Mouse (Mus musculus): ENCODE measurements around the gene Vps51. TPM values are rescaled to one million over a fixed set of nuclear protein-coding genes. Genes with fewer than 3 reads are reported as not detected.
A peak's percentile ranks its signal among the peaks of the same experiment; 100 is the strongest.

Vps51 gene
- polyA plus RNA-seq, 1 experiment, result 85.1 TPM

DNA sequence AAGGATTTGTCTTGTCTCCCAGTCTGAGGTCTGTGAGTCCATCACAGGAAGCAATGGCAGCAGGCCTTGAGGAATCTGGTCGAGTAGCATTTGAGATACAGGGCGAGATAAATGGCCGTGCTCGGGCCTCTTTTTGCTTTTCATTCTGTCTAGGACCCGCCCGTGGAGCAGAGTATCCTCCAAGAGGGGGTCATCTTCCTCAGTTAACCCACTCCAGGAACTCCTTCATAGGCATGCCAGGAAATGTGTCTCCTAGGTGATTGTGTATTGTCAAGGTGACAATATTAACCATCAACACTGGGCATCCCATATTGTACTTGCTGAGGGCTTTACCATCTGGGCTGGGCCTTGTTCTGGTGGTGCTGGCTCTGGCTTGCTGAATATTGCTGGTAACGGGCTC is 17.1 kb upstream of the Vps51 start, which contains the start of gene AC131692.1:
AC131692.1 (plus strand) TSS at position 301 of the 400 bp plus-strand sequence.
- WGBS, result 88% methylated on average over 7 of the region's 7 CpGs
- Histone ChIP-seq H3K4me1 (ENCODE audit: control insufficient read depth, insufficient read depth, low read length) (no peaks in the 10 kb centered on the region), H3K4me3 (replicated peaks; ENCODE audit: control insufficient read depth, low read depth, low read length) (no peak within 1 kb of the TSS), H3K27ac (ENCODE audit: control insufficient read depth, insufficient read depth, low read depth, low read length, poor library complexity) (no peak within 1 kb of the TSS)
- TF ChIP-seq POLR2A (IDR thresholded peaks at IDR 0.05; ENCODE audit: borderline replicate concordance, control insufficient read depth, low read depth, low read length), result no peak
- TF ChIP-seq CTCF (IDR thresholded peaks at IDR 0.05; ENCODE audit: control insufficient read depth, insufficient read depth, low read length), result no peak

DNA sequence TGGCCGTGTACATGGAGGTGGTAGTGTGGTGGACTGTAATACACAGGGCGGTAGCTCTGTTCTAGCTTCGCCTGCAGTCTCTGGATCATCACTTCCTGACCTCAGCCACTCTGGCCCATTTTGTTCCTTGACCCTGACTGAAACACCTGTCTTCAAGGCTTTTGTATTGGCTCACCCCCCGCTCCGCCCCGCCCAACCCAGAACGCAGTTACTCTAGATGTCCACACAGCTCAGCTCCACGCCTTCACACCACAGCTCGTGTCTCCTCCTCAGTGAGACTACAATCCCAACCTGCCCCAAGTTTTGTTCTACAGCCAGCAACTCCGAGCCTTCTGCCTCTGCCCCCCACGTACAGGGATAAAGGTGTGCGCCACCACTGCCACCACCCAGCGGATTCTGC is 11.8 kb upstream of the Vps51 start:
- Histone ChIP-seq H3K4me3 (replicated peaks; ENCODE audit: control insufficient read depth, low read depth, low read length) (no peak overlapping the region), H3K27ac (ENCODE audit: control insufficient read depth, insufficient read depth, low read depth, low read length, poor library complexity) (no peak overlapping the region), H3K4me1 (ENCODE audit: control insufficient read depth, insufficient read depth, low read length) (no peaks in the 10 kb centered on the region; the same call in 1 of the 2 replicates)
- TF ChIP-seq CTCF (IDR thresholded peaks at IDR 0.05; ENCODE audit: control insufficient read depth, insufficient read depth, low read length) (no peak), POLR2A (IDR thresholded peaks at IDR 0.05; ENCODE audit: borderline replicate concordance, control insufficient read depth, low read depth, low read length) (no peak)
- 95% methylated on average over 13 of the region's 13 CpGs for WGBS

DNA sequence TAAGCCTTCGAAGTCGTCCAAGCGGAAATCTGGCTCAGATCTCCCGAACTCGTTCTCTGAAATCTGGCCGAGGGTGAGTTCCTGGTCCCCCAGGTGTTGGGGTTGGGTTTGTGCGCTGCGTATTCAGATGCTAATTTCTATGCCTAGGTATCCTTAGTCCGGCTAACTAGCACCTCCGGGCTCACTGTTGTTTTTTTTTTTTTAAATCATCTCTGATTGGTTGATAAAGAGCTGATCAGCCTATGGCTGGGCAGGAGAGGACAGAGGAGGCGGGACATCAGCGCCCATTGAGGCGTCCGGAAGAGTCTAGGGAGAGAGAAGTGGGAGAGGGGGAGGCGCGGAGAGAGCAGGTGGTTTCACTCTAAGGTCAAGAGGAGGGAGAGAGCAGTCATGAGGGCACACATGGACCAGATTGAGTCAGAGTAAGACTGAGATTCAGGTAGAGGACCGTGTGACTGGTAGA is 8.4 kb upstream of the Vps51 start:
- WGBS, result under 1% methylated on average over 17 of the region's 17 CpGs
- Histone ChIP-seq H3K4me1 (ENCODE audit: control insufficient read depth, insufficient read depth, low read length) (no peaks in the 10 kb centered on the region; the same call in 1 of the 2 replicates), H3K27ac (ENCODE audit: control insufficient read depth, insufficient read depth, low read depth, low read length, poor library complexity) (peak overlapping the region; percentile 61), H3K4me3 (replicated peaks; ENCODE audit: control insufficient read depth, low read depth, low read length) (peak overlapping the region; percentile 71)
- no peak for TF ChIP-seq POLR2A (IDR thresholded peaks at IDR 0.05; ENCODE audit: borderline replicate concordance, control insufficient read depth, low read depth, low read length)

DNA sequence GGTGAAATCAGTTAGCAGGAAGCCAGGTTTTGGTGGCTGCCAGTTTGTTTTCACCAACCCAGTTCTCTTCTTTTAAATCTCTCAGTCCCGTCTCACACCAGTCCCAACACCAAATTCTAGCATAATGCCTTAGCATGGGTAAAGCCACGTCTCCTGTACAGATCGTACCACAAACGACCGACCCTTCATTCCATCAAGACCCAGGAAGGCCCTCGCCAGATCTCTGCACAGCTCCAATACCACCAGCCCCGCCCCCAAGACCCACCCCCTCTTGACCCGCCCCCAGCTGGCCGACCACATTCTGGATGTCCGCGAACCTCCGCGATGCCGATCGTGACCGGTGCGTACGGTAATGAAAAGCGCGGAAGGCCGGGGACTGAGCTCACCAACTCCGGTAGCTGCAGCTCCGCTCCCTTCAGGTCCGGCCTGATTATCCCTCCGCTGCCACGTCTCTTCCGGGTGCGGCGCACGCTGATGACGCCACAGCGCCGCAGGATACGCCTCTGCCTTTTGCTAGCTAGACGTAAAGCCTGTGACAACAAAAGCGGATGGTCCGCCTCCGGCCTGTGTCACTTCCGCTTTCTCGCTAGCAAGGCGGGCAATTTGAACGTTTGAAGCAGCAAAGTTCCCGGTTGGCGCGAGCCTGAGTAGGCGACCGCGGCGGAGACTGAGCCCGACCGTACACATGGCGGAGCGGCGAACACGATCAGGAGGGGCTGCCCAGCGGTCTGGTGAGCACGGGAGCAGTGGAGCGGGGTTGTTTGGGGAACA is 7.6 kb upstream of the Vps51 start, which contains the start of the genes Zfpl1 and Cdca5:
Zfpl1 (minus strand) TSS at position 479 of the 771 bp plus-strand sequence.
Cdca5 (plus strand) TSS at position 506 of the 771 bp plus-strand sequence.
- H3K4me1 ChIP-seq (ENCODE audit: control insufficient read depth, insufficient read depth, low read length), result no peaks in the 10 kb centered on the region; the same call in 1 of the 2 replicates
- under 1% methylated on average over 58 of the region's 58 CpGs for WGBS
- peak within 1 kb of the TSS; percentile 71 for H3K4me3 ChIP-seq (replicated peaks; ENCODE audit: control insufficient read depth, low read depth, low read length)
- peak within 1 kb of the TSS; percentile 61 for H3K27ac ChIP-seq (ENCODE audit: control insufficient read depth, insufficient read depth, low read depth, low read length, poor library complexity)
- no peak; the same call in 1 of the 2 replicates for TF ChIP-seq CTCF (IDR thresholded peaks at IDR 0.05; ENCODE audit: control insufficient read depth, insufficient read depth, low read length)
- peak; percentile 82 for TF ChIP-seq POLR2A (IDR thresholded peaks at IDR 0.05; ENCODE audit: borderline replicate concordance, control insufficient read depth, low read depth, low read length)

DNA sequence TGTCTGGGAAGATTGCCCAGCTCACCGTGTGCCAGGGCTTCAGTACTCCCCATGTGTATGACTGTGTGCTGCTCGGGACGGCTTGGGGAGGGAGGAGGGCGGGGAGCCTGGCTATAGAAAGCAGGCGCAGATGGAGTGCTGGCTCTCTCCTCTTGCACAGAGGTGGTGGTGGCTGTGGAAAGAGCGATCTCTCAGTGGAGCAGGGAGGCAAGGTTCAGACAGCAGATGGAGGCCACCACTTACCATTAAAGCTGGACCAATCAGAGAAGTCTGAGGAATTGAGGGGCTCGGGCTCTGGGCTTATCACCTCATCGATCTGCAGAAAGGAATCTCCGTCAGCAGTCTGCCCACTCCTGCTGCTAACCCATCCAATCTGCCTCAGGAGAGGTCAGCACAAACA is 5.1 kb upstream of the Vps51 start, which contains the start of gene Gm28374:
Gm28374 (minus strand) TSS at position 101 of the 400 bp plus-strand sequence.
- Histone ChIP-seq H3K27ac (ENCODE audit: control insufficient read depth, insufficient read depth, low read depth, low read length, poor library complexity) (no peak within 1 kb of the TSS), H3K4me1 (ENCODE audit: control insufficient read depth, insufficient read depth, low read length) (no peaks in the 10 kb centered on the region; the same call in 1 of the 2 replicates), H3K4me3 (replicated peaks; ENCODE audit: control insufficient read depth, low read depth, low read length) (no peak within 1 kb of the TSS)
- 81% methylated on average over 9 of the region's 9 CpGs for WGBS
- TF ChIP-seq CTCF (IDR thresholded peaks at IDR 0.05; ENCODE audit: control insufficient read depth, insufficient read depth, low read length) (no peak), POLR2A (IDR thresholded peaks at IDR 0.05; ENCODE audit: borderline replicate concordance, control insufficient read depth, low read depth, low read length) (no peak)

DNA sequence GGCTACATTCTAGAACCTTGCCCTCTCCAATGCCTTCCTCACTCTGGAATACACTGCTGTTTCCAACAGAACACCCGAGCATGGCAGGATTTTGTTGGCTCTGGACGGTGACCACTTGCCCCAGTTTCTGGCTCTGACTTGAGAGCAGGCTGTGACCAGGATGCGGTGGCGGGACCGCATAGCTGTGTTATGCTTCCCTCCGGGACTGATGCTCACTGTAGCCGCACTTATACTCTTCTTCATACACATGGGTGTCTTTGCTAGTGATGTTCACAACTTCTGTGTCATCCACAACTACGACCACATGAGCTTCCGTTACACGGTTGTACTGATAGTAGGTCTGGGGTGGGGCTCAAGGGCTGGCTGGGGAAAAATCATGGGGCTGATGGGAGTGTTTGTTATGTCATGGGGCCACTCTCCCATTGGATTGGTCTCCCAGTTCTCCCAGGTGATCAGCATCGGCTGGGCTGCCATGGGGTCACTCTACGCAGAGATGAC is 3.0 kb upstream of the Vps51 start, which contains the start of gene Tmem262:
Tmem262 (plus strand) TSS at position 51 of the 498 bp plus-strand sequence.
- Histone ChIP-seq H3K4me1 (ENCODE audit: control insufficient read depth, insufficient read depth, low read length) (peaks cover 4% of the 10 kb centered on the region), H3K4me3 (replicated peaks; ENCODE audit: control insufficient read depth, low read depth, low read length) (no peak within 1 kb of the TSS), H3K27ac (ENCODE audit: control insufficient read depth, insufficient read depth, low read depth, low read length, poor library complexity) (no peak within 1 kb of the TSS)
- TF ChIP-seq CTCF (IDR thresholded peaks at IDR 0.05; ENCODE audit: control insufficient read depth, insufficient read depth, low read length), result no peak
- TF ChIP-seq POLR2A (IDR thresholded peaks at IDR 0.05; ENCODE audit: borderline replicate concordance, control insufficient read depth, low read depth, low read length), result no peak
- WGBS, result 87% methylated on average over 12 of the region's 12 CpGs

DNA sequence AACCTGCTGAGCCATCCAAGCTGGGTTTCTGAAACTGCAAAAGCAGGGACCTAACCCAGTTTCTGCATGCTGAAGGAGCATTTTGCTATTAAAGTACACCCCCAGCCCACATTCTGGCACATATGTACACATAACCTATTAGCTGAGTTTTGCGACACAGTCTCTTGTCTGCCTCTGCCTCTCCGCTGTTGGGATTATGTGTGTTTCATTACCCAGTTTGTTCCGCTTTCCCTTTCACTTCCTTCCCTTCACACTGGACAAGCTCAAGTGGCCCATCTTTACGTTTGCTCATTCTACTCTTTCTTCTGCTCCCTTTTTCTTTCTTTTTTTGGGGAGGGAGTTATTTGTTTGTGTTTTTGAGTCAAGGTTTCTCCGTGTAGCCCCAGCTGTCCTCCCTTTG is 3.1 kb downstream of the Vps51 start:
- no peak overlapping the region for H3K4me3 ChIP-seq (replicated peaks; ENCODE audit: control insufficient read depth, low read depth, low read length)
- H3K27ac ChIP-seq (ENCODE audit: control insufficient read depth, insufficient read depth, low read depth, low read length, poor library complexity), result peak overlapping the region; percentile 47; the same call in 1 of the 2 replicates
- H3K4me1 ChIP-seq (ENCODE audit: control insufficient read depth, insufficient read depth, low read length), result peaks cover 7% of the 10 kb centered on the region
- WGBS, result 57% methylated on average over 5 of the region's 5 CpGs
- TF ChIP-seq CTCF (IDR thresholded peaks at IDR 0.05; ENCODE audit: control insufficient read depth, insufficient read depth, low read length) (no peak), POLR2A (IDR thresholded peaks at IDR 0.05; ENCODE audit: borderline replicate concordance, control insufficient read depth, low read depth, low read length) (no peak)

DNA sequence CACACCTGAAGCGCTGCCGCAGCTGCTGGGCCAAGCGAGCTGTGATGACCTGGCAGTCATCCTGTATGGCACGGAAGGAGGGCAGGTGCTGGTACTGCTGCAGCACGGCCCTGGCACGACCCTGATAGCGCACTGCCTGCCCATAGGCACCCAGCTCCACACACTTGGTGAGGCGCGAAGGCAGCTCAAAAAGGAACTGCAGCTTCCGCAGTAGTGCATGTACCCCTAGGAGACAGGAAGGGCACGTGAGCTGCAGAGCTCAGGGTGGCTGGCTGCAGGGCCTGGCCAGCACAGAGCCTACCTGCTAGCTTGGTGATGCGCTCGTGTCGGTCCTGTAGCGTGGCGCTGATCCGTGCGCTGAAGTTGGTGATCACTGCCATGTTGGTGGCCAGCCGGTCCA is 5.8 kb downstream of the Vps51 start:
- peaks cover 7% of the 10 kb centered on the region for H3K4me1 ChIP-seq (ENCODE audit: control insufficient read depth, insufficient read depth, low read length)
- peak; percentile 23; the same call in 1 of the 2 replicates for TF ChIP-seq POLR2A (IDR thresholded peaks at IDR 0.05; ENCODE audit: borderline replicate concordance, control insufficient read depth, low read depth, low read length)
- TF ChIP-seq CTCF (IDR thresholded peaks at IDR 0.05; ENCODE audit: control insufficient read depth, insufficient read depth, low read length), result no peak
- H3K4me3 ChIP-seq (replicated peaks; ENCODE audit: control insufficient read depth, low read depth, low read length), result no peak overlapping the region
- 80% methylated on average over 19 of the region's 19 CpGs for WGBS
- peak overlapping the region; percentile 35; the same call in 1 of the 2 replicates for H3K27ac ChIP-seq (ENCODE audit: control insufficient read depth, insufficient read depth, low read depth, low read length, poor library complexity)
